Mouse (Mus musculus) lung, embryonic 16.5 days (tissue): Measurements from ENCODE around the gene Smok3a. TPM values are rescaled to one million over a fixed set of nuclear protein-coding genes. Genes with fewer than 3 reads are reported as not detected.
"Not testable (repeated sequence)": the region's sequence is repeated elsewhere in the genome, so short reads cannot be mapped to it uniquely, and the experiment has no call there.

ENCODE experiments used
- ATAC-seq: fragments of 200-750 bp; cut with Nextera tagmentation; 2 replicates; pipeline ENCODE4 v1.8.0; 2017; ENCODE audit warnings: low read depth, mild to moderate bottlenecking, moderate library complexity
- H3K27ac ChIP-seq: fragments of 300-500 bp; sonication (generic); 2 replicates; pipeline ENCODE4 v1.5.1; 2014; ENCODE audit warnings: mild to moderate bottlenecking, control low read depth, low read length
- H3K27me3 ChIP-seq: fragments of 300-500 bp; sonication (generic); 2 replicates; pipeline ENCODE4 v1.6.1; 2014; ENCODE audit warnings: low read depth, low read length, mixed read lengths; ENCODE audit not compliant: control insufficient read depth, insufficient read depth
- H3K36me3 ChIP-seq: fragments of 300-500 bp; sonication (generic); 2 replicates; pipeline ENCODE4 v1.6.1; 2014; ENCODE audit warnings: low read length; ENCODE audit not compliant: control insufficient read depth, insufficient read depth
- H3K4me1 ChIP-seq: fragments of 300-500 bp; sonication (generic); replicated peaks from 2 replicates; pipeline ENCODE4 v1.6.1; 2014; ENCODE audit warnings: low read length, mixed read lengths; ENCODE audit not compliant: control insufficient read depth, insufficient read depth
- H3K4me2 ChIP-seq: fragments of 300-500 bp; sonication (generic); 2 replicates; pipeline ENCODE4 v1.6.1; 2014; ENCODE audit warnings: low read depth, low read length, control low read depth
- H3K4me3 ChIP-seq: fragments of 300-500 bp; sonication (generic); 2 replicates; pipeline ENCODE4 v1.5.1; 2014; ENCODE audit warnings: mild to moderate bottlenecking, low read length, control low read depth
- H3K9ac ChIP-seq: fragments of 300-500 bp; sonication (generic); 2 replicates; pipeline ENCODE4 v1.6.1; 2014; ENCODE audit warnings: low read length, control low read depth
- H3K9me3 ChIP-seq: fragments of 300-500 bp; sonication (generic); 2 replicates; pipeline ENCODE4 v1.6.1; 2016; ENCODE audit warnings: low read length; ENCODE audit not compliant: control insufficient read depth
- WGBS: fragments of 180-500 bp; shearing (Covaris S2); extraction: QIAGEN DNeasy Blood & Tissue Kit; methylation state at CpG from one replicate; pipeline ENCODE4 v1.1.7; 2014; 5-methylcytosine and 5-hydroxymethylcytosine counted together
- polyA plus RNA-seq: library from polyadenylated mRNA; unstranded; fragments of >200 nt; fragmentation: Nextera tagmentation; extraction: Ambion mirVana; gene quantifications from 2 replicates; pipeline ENCODE4 v1.2.1, GENCODE M21; 2015

The Smok3a gene
- polyA plus RNA-seq, 1 experiment from 2014 or later = not detected

DNA sequence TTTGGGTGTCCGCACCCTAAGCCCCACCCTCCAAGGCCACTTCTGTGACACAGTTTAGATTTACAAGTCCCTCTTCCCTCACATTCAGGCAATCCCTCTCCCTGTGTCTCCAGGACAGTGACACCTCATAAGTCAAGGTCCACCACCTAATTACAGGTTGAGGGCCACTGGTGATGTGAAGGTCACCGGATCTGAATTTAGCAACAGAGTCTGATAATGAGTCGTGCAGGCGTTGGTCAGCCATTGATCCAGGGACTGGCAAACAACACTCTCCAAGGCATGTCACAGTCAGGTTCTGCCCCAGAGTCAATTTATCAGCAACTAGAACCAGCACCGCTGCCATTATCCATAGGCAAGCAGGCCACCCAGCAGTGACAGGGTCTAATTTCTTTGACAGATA lies 8.7 kb upstream of the Smok3a start:
- Histone ChIP-seq H3K4me2 (no peak overlapping the region), H3K9me3 (no peaks in the 10 kb centered on the region), H3K4me1 (no peaks in the 10 kb centered on the region), H3K27me3 (no peaks in the 10 kb centered on the region), H3K9ac (no peak overlapping the region), H3K36me3 (no peaks in the 10 kb centered on the region), H3K27ac (no peak overlapping the region), H3K4me3 (no peak overlapping the region)
- 75% methylated on average over 5 of the region's 5 CpGs for WGBS
- no peak for ATAC-seq

DNA sequence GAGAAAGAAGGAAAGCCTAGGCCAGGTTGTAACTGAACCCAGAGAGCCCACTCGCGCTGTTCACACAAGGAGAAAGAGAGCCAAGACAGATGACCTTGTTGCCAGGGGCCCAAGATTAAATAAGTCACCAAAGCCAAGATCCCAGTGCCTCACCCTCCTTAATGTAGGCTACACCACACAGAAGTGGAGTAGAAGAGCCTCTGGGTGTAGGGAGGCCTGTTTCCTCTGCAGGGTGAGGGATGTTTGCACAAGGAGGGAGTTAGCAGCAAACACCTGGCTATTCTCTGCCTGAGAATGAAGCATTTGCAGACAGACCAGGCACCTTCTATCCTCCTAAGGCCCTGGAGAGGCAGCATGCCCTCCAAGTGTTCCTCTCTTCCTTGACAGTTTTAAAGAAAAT lies 4.5 kb upstream of the Smok3a start:
- 61% methylated on average over 2 of the region's 2 CpGs for WGBS
- Histone ChIP-seq H3K4me3 (no peak overlapping the region), H3K9ac (no peak overlapping the region), H3K4me1 (no peaks in the 10 kb centered on the region), H3K9me3 (no peaks in the 10 kb centered on the region), H3K4me2 (no peak overlapping the region), H3K27me3 (no peaks in the 10 kb centered on the region), H3K36me3 (no peaks in the 10 kb centered on the region), H3K27ac (no peak overlapping the region)
- 0 out of 2 replicates have a peak, but pooled peaks have one; percentile 23 for ATAC-seq

DNA sequence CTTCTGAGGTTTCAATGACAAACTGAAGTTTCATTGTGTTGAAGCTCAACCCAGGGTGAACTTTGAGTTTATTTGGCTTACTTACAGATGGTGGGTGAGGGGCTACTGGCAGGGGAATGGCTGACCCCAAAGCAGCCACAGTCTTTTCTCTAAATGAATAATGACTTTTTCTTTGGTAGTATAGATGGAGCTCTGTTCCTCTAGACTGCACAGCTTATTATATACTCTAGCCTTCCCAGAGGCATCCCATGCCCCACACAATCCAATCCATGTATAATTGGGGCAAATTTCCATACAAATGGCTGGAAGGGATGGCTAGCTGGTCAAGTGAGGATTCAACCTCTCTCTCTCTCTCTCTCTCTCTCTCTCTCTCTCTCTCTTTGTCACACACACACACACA lies 4.1 kb upstream of the Smok3a start:
- no peaks in the 10 kb centered on the region for H3K4me1 ChIP-seq
- no peak overlapping the region for H3K4me3 ChIP-seq
- no peak overlapping the region for H3K9ac ChIP-seq
- no peaks in the 10 kb centered on the region for H3K9me3 ChIP-seq
- H3K36me3 ChIP-seq = no peaks in the 10 kb centered on the region
- no peak overlapping the region for H3K4me2 ChIP-seq
- no peak overlapping the region for H3K27ac ChIP-seq
- H3K27me3 ChIP-seq = no peaks in the 10 kb centered on the region
- no peak for ATAC-seq

DNA sequence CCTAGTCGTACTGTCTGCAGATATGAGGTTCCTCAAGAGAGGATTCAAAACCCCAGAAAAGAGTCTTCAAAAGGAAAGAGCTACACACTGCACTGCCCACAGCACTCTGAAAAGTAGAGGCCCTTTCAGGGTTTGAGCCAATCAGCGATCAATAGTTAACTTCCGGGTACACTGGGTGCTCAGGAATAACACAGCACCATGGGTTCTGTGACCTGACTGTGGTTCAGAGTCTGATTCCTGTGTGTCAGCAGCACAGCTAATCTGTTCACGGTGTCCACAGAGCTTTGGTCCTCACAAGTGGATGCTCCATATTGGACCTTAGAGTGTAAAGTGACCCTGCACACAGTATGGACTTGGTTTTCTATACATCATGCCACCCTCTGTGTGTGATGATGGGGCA lies 1.5 kb upstream of the Smok3a start:
- WGBS = 87% methylated on average over 3 of the region's 4 CpGs
- not testable (repeated sequence) for H3K36me3 ChIP-seq, H3K4me3 ChIP-seq, H3K9me3 ChIP-seq, H3K9ac ChIP-seq, ATAC-seq, H3K4me1 ChIP-seq, H3K4me2 ChIP-seq, H3K27ac ChIP-seq, H3K27me3 ChIP-seq

DNA sequence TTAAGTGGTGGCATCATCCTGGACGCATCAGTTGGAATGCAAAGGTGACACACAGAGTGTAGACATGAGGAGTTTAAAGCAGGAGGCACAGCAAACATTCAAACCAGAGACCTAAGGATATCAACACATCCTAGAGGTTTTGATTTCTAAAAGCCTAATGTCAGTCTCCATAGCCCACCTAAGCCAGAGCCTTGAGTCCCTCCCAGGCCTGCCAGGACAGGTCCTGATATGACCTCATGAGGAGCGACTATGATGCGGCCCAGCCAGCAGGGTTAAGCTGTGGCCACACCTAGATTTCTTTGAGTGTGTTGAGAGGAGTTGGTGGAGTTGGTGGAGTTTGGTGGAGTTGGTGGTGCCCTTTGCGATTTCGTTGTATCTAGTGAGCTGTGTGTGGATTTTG lies 31.8 kb downstream of the Smok3a start, which contains the start of gene Smok3c:
Smok3c (plus strand) TSS at position 301 of the 400 bp plus-strand sequence.
- ATAC-seq, H3K9ac ChIP-seq, H3K27me3 ChIP-seq, H3K9me3 ChIP-seq, H3K4me1 ChIP-seq, H3K27ac ChIP-seq, H3K36me3 ChIP-seq, H3K4me2 ChIP-seq, H3K4me3 ChIP-seq: not testable (repeated sequence)
- WGBS = no CpG with 5 or more reads among the region's 5 CpGs

DNA sequence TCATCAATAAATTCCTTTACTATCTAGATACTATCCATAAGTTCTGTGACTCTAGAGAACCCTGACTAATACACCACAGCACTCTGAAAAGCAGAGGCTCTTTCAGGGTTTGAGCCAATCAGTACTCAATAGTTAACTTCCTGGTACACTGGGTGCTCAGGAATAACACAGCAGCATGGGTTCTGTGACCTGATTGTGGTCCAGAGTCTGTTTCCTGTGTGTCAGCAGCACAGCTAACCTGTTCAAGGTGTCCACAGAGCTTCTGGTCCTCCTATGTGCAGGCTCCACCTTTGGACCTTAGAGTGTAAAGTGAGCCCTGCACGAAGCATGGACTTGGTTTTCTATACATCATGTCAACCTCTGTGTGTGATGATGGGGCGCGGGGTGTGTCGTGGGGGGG lies 52.7 kb downstream of the Smok3a start:
- no peak overlapping the region for H3K4me3 ChIP-seq
- WGBS = 86% methylated on average over 4 of the region's 4 CpGs
- no peaks in the 10 kb centered on the region for H3K36me3 ChIP-seq
- no peaks in the 10 kb centered on the region for H3K27me3 ChIP-seq
- no peak overlapping the region for H3K27ac ChIP-seq
- no peak overlapping the region for H3K9ac ChIP-seq
- no peaks in the 10 kb centered on the region for H3K9me3 ChIP-seq
- no peak for ATAC-seq
- H3K4me2 ChIP-seq = no peak overlapping the region
- no peaks in the 10 kb centered on the region for H3K4me1 ChIP-seq

DNA sequence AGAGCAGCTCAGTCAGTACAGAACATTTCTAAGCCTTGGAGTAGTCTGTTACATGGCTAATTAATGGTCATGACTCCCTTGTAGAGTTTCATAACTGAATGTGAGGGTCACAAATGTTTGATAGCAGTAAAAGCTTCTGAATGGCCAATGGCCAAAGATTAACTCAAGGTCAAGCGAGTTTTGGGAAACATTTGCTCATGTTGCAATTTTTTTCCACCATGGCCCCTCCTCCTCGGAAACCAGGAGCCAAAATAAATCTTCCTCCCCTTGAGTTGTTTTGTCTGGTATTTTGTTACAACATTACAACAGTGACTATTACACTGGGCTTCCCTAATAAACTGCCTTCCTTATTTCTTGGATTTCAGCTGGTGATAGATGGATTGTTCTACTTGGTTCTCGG lies 54.6 kb downstream of the Smok3a start:
- no peak overlapping the region for H3K4me2 ChIP-seq
- H3K4me3 ChIP-seq = no peak overlapping the region
- no peak overlapping the region for H3K9ac ChIP-seq
- no peak for ATAC-seq
- H3K36me3 ChIP-seq = no peaks in the 10 kb centered on the region
- 69% methylated on average over 3 of the region's 3 CpGs for WGBS
- H3K27ac ChIP-seq = no peak overlapping the region
- no peaks in the 10 kb centered on the region for H3K4me1 ChIP-seq
- no peaks in the 10 kb centered on the region for H3K27me3 ChIP-seq
- H3K9me3 ChIP-seq = no peaks in the 10 kb centered on the region

DNA sequence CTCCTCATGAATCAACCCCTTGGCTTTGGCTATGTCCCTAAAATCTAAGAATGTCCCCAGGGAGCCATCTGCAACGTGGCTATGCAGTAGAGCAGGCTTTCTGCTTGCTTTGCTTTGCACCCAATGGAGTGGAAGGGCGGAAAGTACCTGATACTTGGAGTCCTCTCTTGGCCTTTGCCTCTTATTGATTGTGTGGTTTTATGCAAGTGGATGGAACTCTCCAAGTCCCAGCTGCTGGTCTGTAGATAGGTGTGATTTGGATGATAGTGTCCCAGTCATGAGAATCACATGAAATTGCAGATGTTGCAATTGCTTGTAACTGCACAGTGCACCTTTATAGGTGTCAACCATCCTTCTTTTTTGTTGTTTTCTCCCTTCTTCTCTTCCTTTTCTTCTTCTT lies 55.1 kb downstream of the Smok3a start:
- WGBS = 50% methylated on average over 2 of the region's 2 CpGs
- H3K9ac ChIP-seq = no peak overlapping the region
- H3K36me3 ChIP-seq = no peaks in the 10 kb centered on the region
- no peaks in the 10 kb centered on the region for H3K27me3 ChIP-seq
- ATAC-seq = no peak
- H3K4me1 ChIP-seq = no peaks in the 10 kb centered on the region
- H3K27ac ChIP-seq = no peak overlapping the region
- no peaks in the 10 kb centered on the region for H3K9me3 ChIP-seq
- H3K4me3 ChIP-seq = no peak overlapping the region
- H3K4me2 ChIP-seq = no peak overlapping the region

DNA sequence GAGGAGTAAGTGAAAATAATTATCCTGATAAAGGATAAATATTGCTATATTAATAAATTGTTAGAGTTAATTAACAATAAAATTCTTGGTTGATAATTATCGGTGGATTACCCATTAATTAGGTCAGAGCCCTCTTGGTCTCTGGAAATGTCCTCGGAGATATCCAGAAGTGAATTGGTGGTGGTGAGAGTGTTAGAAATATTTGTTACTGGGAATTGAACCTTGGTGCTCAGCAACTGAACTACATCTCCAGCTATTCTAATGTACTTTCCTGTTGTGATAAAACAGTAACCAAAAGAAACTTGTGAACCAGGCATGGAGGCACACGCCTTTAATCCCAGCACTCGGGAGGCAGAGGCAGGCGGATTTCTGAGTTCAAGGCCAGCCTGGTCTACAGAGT lies 59.4 kb downstream of the Smok3a start:
- H3K27me3 ChIP-seq = no peaks in the 10 kb centered on the region
- H3K36me3 ChIP-seq = no peaks in the 10 kb centered on the region
- H3K27ac ChIP-seq = no peak overlapping the region
- H3K4me3 ChIP-seq = no peak overlapping the region
- no peak overlapping the region for H3K4me2 ChIP-seq
- no peak overlapping the region for H3K9ac ChIP-seq
- no peak for ATAC-seq
- 82% methylated on average over 5 of the region's 5 CpGs for WGBS
- no peaks in the 10 kb centered on the region for H3K4me1 ChIP-seq
- H3K9me3 ChIP-seq = no peaks in the 10 kb centered on the region

DNA sequence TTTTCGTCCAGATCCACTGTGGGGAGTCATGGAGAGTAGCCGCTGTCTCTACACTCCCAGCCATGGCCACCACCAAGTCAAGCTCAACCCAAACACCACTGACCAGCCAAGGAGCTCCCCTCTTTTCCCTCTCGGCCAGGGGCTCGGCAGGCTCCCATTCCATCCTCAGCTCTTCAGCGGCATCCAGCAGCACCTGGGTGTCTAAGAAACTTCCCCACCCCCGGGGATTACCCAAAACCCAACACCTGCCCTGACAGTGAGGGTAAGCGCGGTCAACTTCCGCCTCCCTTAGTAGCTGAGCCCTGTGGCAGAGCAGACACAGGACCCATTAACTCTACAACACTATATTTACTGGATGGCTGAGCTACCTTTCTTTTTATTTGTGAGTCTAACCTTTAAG lies 60.4 kb downstream of the Smok3a start:
- ATAC-seq = no peak
- no peak overlapping the region for H3K27ac ChIP-seq
- 79% methylated on average over 9 of the region's 9 CpGs for WGBS
- H3K9ac ChIP-seq = no peak overlapping the region
- H3K4me3 ChIP-seq = no peak overlapping the region
- no peak overlapping the region for H3K4me2 ChIP-seq
- no peaks in the 10 kb centered on the region for H3K9me3 ChIP-seq
- peaks cover 4% of the 10 kb centered on the region for H3K4me1 ChIP-seq
- H3K27me3 ChIP-seq = no peaks in the 10 kb centered on the region
- no peaks in the 10 kb centered on the region for H3K36me3 ChIP-seq
